Mouse (Mus musculus) heart, postnatal 14 days (tissue): ENCODE results near the gene Lpo. TPM values are rescaled to one million over a fixed set of nuclear protein-coding genes. Genes with fewer than 3 reads are reported as not detected.

Source experiments
- DNase-seq, 2 experiments: peaks; one replicate each; pipeline ENCODE4 v3.0.0; 2021 to 2022
- intact Hi-C: fragments of 180-260 bp; cut with DNase I; formaldehyde crosslinking; loops from one replicate; pipeline ENCODE4 v1.15.1; 2025
- microRNA-seq, 2 experiments: library from miRNA; unstranded; fragments of <30 nt; microRNA quantifications; one replicate each; pipeline ENCODE4 v1.2.0; 2021 to 2022
- total RNA-seq, 2 experiments: library from RNA; stranded (reverse); gene quantifications; 2 replicates each; pipeline ENCODE4 v1.2.3; 2021

The Lpo gene
- total RNA-seq, 2 experiments from 2014 or later, result 0.22 TPM; not detected in 1

GRCm38 (mm10) chr11:87760301-87761081 lies 67.6 kb downstream of the Lpo start, which contains the start of gene Tspoap1:
Gene Tspoap1 (plus strand): TSS chr11:87760541.
- intact Hi-C loops, result no loop called here
- DNase-seq, result no peak

- DNase-seq, result no peak
- intact Hi-C loops, result no loop called here
Observed at GRCm38 (mm10) chr11:87759609-87760005, 68.5 kb downstream of the Lpo start.

GRCm38 (mm10) chr11:87758957-87759608 lies 69.0 kb downstream of the Lpo start:
- intact Hi-C loops, result no loop called here
- DNase-seq, result no peak

GRCm38 (mm10) chr11:87758161-87758911 lies 69.8 kb downstream of the Lpo start:
- intact Hi-C loops, result no loop called here
- DNase-seq, result no peak

- no peak for DNase-seq
- intact Hi-C loops, result no loop called here
Observed at GRCm38 (mm10) chr11:87757001-87757954, 70.8 kb downstream of the Lpo start.

Small RNA genes lying within 50 kb of the gene (microRNA-seq; reads per million reads assigned to microRNA genes)
- 0 reads per million in 2 experiments for gene Mir142
- gene Mir142b, result 0 reads per million in 2 experiments

Other genes starting within 250 kb of the Lpo start
- 10 to 100 TPM; 16.0 to 22.9 TPM for gene Mtmr4, start 236.1 kb downstream of the Lpo start, total RNA-seq
- under 1 TPM in 1 of 2 experiments, not detected in 1; 0.07 TPM for gene Hsf5, start 211.1 kb downstream of the Lpo start, total RNA-seq
- under 1 TPM; 0.39 to 0.67 TPM for gene Rnf43, start 165.6 kb downstream of the Lpo start, total RNA-seq
- 10 to 100 TPM; 47.8 to 51.1 TPM for gene Supt4a, start 90.7 kb downstream of the Lpo start, total RNA-seq
- gene Tspoap1, start 67.7 kb downstream of the Lpo start, total RNA-seq, result under 1 TPM; 0.17 to 0.19 TPM
- under 1 TPM in 1 of 2 experiments, not detected in 1; 0.61 TPM for gene Mpo, start 34.7 kb downstream of the Lpo start, total RNA-seq
- gene Mks1, start 24.9 kb upstream of the Lpo start, total RNA-seq, result 1 to 10 TPM; 2.1 to 2.9 TPM
- gene Epx, start 47.2 kb upstream of the Lpo start, total RNA-seq, result not detected
- gene Olfr462, start 64.0 kb upstream of the Lpo start, total RNA-seq, result not detected
- not detected for gene Olfr463, start 69.1 kb upstream of the Lpo start, total RNA-seq
- gene Olfr464, start 92.7 kb upstream of the Lpo start, total RNA-seq, result not detected
- 100 to 1,000 TPM; 301 to 315 TPM for gene Dynll2, start 159.2 kb upstream of the Lpo start, total RNA-seq
- 100 to 1,000 TPM; 118 to 131 TPM for gene Srsf1, start 219.1 kb upstream of the Lpo start, total RNA-seq
- gene Vezf1, start 240.0 kb upstream of the Lpo start, total RNA-seq, result 10 to 100 TPM; 41.5 to 41.9 TPM